Mouse (Mus musculus): ENCODE measurements around the gene Gpr83. TPM values are rescaled to one million over a fixed set of nuclear protein-coding genes. Genes with fewer than 3 reads are reported as not detected.

Gpr83 gene
- total and polyA plus RNA-seq, 3 experiments, result 0.04 TPM; not detected in 2

GRCm38 (mm10) chr9:14843311-14843857 lies 16.6 kb upstream of the Gpr83 start:
- TF ChIP-seq MEF2A (IDR thresholded peaks at IDR 0.05; ENCODE audit: extremely low read depth, insufficient replicate concordance, low read depth, low read length, poor library complexity, severe bottlenecking) (no peak), POLR2A (IDR thresholded peaks at IDR 0.05; ENCODE audit: control insufficient read depth in 1 of 2, insufficient read depth in 1 of 2, low read depth in 1 of 2, low read length in 2 of 2, poor library complexity in 1 of 2) (0 out of 4 replicates have a peak, but pooled peaks of 1 of the 2 experiments have one; percentile 18), TAL1 (IDR thresholded peaks at IDR 0.05; ENCODE audit: low read length) (no peak), POLR2AphosphoS2 (IDR thresholded peaks at IDR 0.05; ENCODE audit: low read length) (no peak)
- H3K4me1 ChIP-seq (ENCODE audit: control insufficient read depth in 1 of 2, insufficient read depth in 2 of 2, low read length in 2 of 2), result no peaks in the 10 kb centered on the region
- no peak overlapping the region for H3K9ac ChIP-seq (ENCODE audit: control insufficient read depth, low read depth, low read length, poor library complexity, severe bottlenecking)
- DNase-seq (ENCODE audit: low read depth, low spot score), result no peak
- no peaks in the 10 kb centered on the region for H3K9me3 ChIP-seq (replicated peaks; ENCODE audit: insufficient read depth, low read length)
- no peak overlapping the region for H3K4me3 ChIP-seq (ENCODE audit: control insufficient read depth in 1 of 2, insufficient read depth in 1 of 2, low read depth in 2 of 2, low read length in 2 of 2)
- H3K79me2 ChIP-seq (ENCODE audit: control insufficient read depth, insufficient read depth, low read length, poor library complexity), result no peaks in the 10 kb centered on the region
- no peaks in the 10 kb centered on the region for H3K27me3 ChIP-seq (ENCODE audit: control insufficient read depth in 1 of 2, insufficient read depth in 2 of 2, low read length in 2 of 2)
- no peak overlapping the region for H3K27ac ChIP-seq (ENCODE audit: control insufficient read depth, low read depth, low read length)
- no peaks in the 10 kb centered on the region for H3K36me3 ChIP-seq (ENCODE audit: control insufficient read depth in 1 of 2, insufficient read depth in 2 of 2, low read length in 2 of 2)

- no peak overlapping the region for H3K27ac ChIP-seq (ENCODE audit: control insufficient read depth, low read depth, low read length)
- H3K79me2 ChIP-seq (ENCODE audit: control insufficient read depth, insufficient read depth, low read length, poor library complexity), result no peaks in the 10 kb centered on the region
- H3K9ac ChIP-seq (ENCODE audit: control insufficient read depth, low read depth, low read length, poor library complexity, severe bottlenecking), result no peak overlapping the region
- no peaks in the 10 kb centered on the region for H3K36me3 ChIP-seq (ENCODE audit: control insufficient read depth in 1 of 2, insufficient read depth in 2 of 2, low read length in 2 of 2)
- no peaks in the 10 kb centered on the region for H3K4me1 ChIP-seq (ENCODE audit: control insufficient read depth in 1 of 2, insufficient read depth in 2 of 2, low read length in 2 of 2)
- H3K9me3 ChIP-seq (replicated peaks; ENCODE audit: insufficient read depth, low read length), result no peaks in the 10 kb centered on the region
- TF ChIP-seq ZKSCAN1 (IDR thresholded peaks at IDR 0.05; ENCODE audit: low read depth, low read length) (no peak), RAD21 (IDR thresholded peaks at IDR 0.05; ENCODE audit: low read depth, low read length) (no peak), TCF12 (IDR thresholded peaks at IDR 0.05; ENCODE audit: low read depth, low read length) (no peak), POLR2A (IDR thresholded peaks at IDR 0.05; ENCODE audit: control insufficient read depth in 1 of 2, insufficient read depth in 1 of 2, low read depth in 1 of 2, low read length in 2 of 2, poor library complexity in 1 of 2) (no peak), ELF1 (IDR thresholded peaks at IDR 0.05; ENCODE audit: low read depth, low read length) (no peak), TBP (IDR thresholded peaks at IDR 0.05; ENCODE audit: low read depth, low read length) (no peak), SMC3 (IDR thresholded peaks at IDR 0.05; ENCODE audit: low read depth, low read length) (no peak), MYC (IDR thresholded peaks at IDR 0.05; ENCODE audit: low read depth, low read length) (no peak), HCFC1 (IDR thresholded peaks at IDR 0.05; ENCODE audit: low read depth, low read length) (no peak), CHD2 (IDR thresholded peaks at IDR 0.05; ENCODE audit: low read length) (no peak), UBTF (IDR thresholded peaks at IDR 0.05; ENCODE audit: borderline replicate concordance, insufficient read depth, low read depth, low read length) (no peak), CTCF (IDR thresholded peaks at IDR 0.05 in 2 of 3, conservative IDR thresholded peaks at IDR 0.05 in 1 of 3; ENCODE audit: control insufficient read depth in 1 of 3, insufficient read depth in 1 of 3, low read depth in 2 of 3, low read length in 3 of 3, poor library complexity in 1 of 3, severe bottlenecking in 1 of 3) (no peak), NELFE (IDR thresholded peaks at IDR 0.05; ENCODE audit: low read depth, low read length) (no peak)
- H3K27me3 ChIP-seq (ENCODE audit: control insufficient read depth in 1 of 2, insufficient read depth in 2 of 2, low read length in 2 of 2), result no peaks in the 10 kb centered on the region
- DNase-seq (ENCODE audit: low read depth, low spot score), result no peak
- no peak overlapping the region for H3K4me3 ChIP-seq (ENCODE audit: control insufficient read depth in 1 of 2, insufficient read depth in 1 of 2, low read depth in 2 of 2, low read length in 2 of 2)
Observed at GRCm38 (mm10) chr9:14843901-14844300, 16.1 kb upstream of the Gpr83 start.
